Mouse (Mus musculus): Measurements from ENCODE around the gene Hcn1. TPM values are rescaled to one million over a fixed set of nuclear protein-coding genes. Genes with fewer than 3 reads are reported as not detected.

The Hcn1 gene
- total and polyA plus RNA-seq, 3 experiments = not detected

GRCm38 (mm10) chr13:118028662-118029061, 426.5 kb downstream of the Hcn1 start (continued):
- no peak for TF ChIP-seq ZC3H11A (IDR thresholded peaks at IDR 0.05; ENCODE audit: low read depth, low read length)

- no peaks in the 10 kb centered on the region for H3K9me3 ChIP-seq (replicated peaks; ENCODE audit: insufficient read depth, low read length)
- DNase-seq (ENCODE audit: low read depth, low spot score) = no peak
- H3K4me1 ChIP-seq (ENCODE audit: control insufficient read depth in 1 of 2, insufficient read depth in 2 of 2, low read length in 2 of 2) = no peaks in the 10 kb centered on the region
- no peaks in the 10 kb centered on the region for H3K27me3 ChIP-seq (ENCODE audit: control insufficient read depth in 1 of 2, insufficient read depth in 2 of 2, low read length in 2 of 2)
- H3K9ac ChIP-seq (ENCODE audit: control insufficient read depth, low read depth, low read length, poor library complexity, severe bottlenecking) = no peak overlapping the region
- no peaks in the 10 kb centered on the region for H3K36me3 ChIP-seq (ENCODE audit: control insufficient read depth in 1 of 2, insufficient read depth in 2 of 2, low read length in 2 of 2)
- no peaks in the 10 kb centered on the region for H3K79me2 ChIP-seq (ENCODE audit: control insufficient read depth, insufficient read depth, low read length, poor library complexity)
- no peak overlapping the region for H3K27ac ChIP-seq (ENCODE audit: control insufficient read depth, low read depth, low read length)
- no peak overlapping the region for H3K4me3 ChIP-seq (ENCODE audit: control insufficient read depth in 1 of 2, insufficient read depth in 1 of 2, low read depth in 2 of 2, low read length in 2 of 2)
- no peak for TF ChIP-seq CHD2 (IDR thresholded peaks at IDR 0.05; ENCODE audit: low read length)
- TF ChIP-seq ELF1 (IDR thresholded peaks at IDR 0.05; ENCODE audit: low read depth, low read length) = no peak
- no peak for TF ChIP-seq SMC3 (IDR thresholded peaks at IDR 0.05; ENCODE audit: low read depth, low read length)
- no peak for TF ChIP-seq MXI1 (IDR thresholded peaks at IDR 0.05; ENCODE audit: low read depth, low read length)
- TF ChIP-seq MYB (IDR thresholded peaks at IDR 0.05; ENCODE audit: low read depth, low read length) = no peak
Measured at GRCm38 (mm10) chr13:118029579-118029978, 427.5 kb downstream of the Hcn1 start.

GRCm38 (mm10) chr13:118035598-118035997, 433.5 kb downstream of the Hcn1 start:
- no peak for DNase-seq (ENCODE audit: low read depth, low spot score)
- H3K9ac ChIP-seq (ENCODE audit: control insufficient read depth, low read depth, low read length, poor library complexity, severe bottlenecking) = no peak overlapping the region
- no peak for TF ChIP-seq MAFK (IDR thresholded peaks at IDR 0.05; ENCODE audit: borderline replicate concordance, low read depth, low read length)
- TF ChIP-seq GABPA (IDR thresholded peaks at IDR 0.05; ENCODE audit: low read depth, low read length) = no peak
- TF ChIP-seq ETS1 (IDR thresholded peaks at IDR 0.05; ENCODE audit: low read depth, low read length) = no peak
- TF ChIP-seq SMC3 (IDR thresholded peaks at IDR 0.05; ENCODE audit: low read depth, low read length) = no peak
- no peak for TF ChIP-seq MYB (IDR thresholded peaks at IDR 0.05; ENCODE audit: low read depth, low read length)
- TF ChIP-seq MXI1 (IDR thresholded peaks at IDR 0.05; ENCODE audit: low read depth, low read length) = no peak
- no peak for TF ChIP-seq MAX (IDR thresholded peaks at IDR 0.05; ENCODE audit: low read length)

More at GRCm38 (mm10) chr13:118035598-118035997, 433.5 kb downstream of the Hcn1 start:
- Histone ChIP-seq H3K27me3 (ENCODE audit: control insufficient read depth in 1 of 2, insufficient read depth in 2 of 2, low read length in 2 of 2) (no peaks in the 10 kb centered on the region), H3K79me2 (ENCODE audit: control insufficient read depth, insufficient read depth, low read length, poor library complexity) (no peaks in the 10 kb centered on the region), H3K36me3 (ENCODE audit: control insufficient read depth in 1 of 2, insufficient read depth in 2 of 2, low read length in 2 of 2) (no peaks in the 10 kb centered on the region), H3K9me3 (replicated peaks; ENCODE audit: insufficient read depth, low read length) (no peaks in the 10 kb centered on the region), H3K4me1 (ENCODE audit: control insufficient read depth in 1 of 2, insufficient read depth in 2 of 2, low read length in 2 of 2) (no peaks in the 10 kb centered on the region), H3K4me3 (ENCODE audit: control insufficient read depth in 1 of 2, insufficient read depth in 1 of 2, low read depth in 2 of 2, low read length in 2 of 2) (no peak overlapping the region), H3K27ac (ENCODE audit: control insufficient read depth, low read depth, low read length) (no peak overlapping the region)
